Mouse (Mus musculus) brown adipose tissue, adult 24 weeks (tissue): Measurements from ENCODE around the gene Atp6v1g2. TPM values are rescaled to one million over a fixed set of nuclear protein-coding genes. Genes with fewer than 3 reads are reported as not detected.

Source experiments
- H3K27ac ChIP-seq: fragments of 200-500 bp; replicated peaks from 2 replicates; pipeline ENCODE4 v1.5.1; 2012; ENCODE audit warnings: low read depth, mild to moderate bottlenecking, low read length
- H3K4me1 ChIP-seq: fragments of 200-500 bp; 2 replicates; pipeline ENCODE4 v1.6.1; 2012; ENCODE audit warnings: low read length, mixed read lengths; ENCODE audit not compliant: control insufficient read depth, insufficient read depth, insufficient read length
- H3K4me3 ChIP-seq: fragments of 200-500 bp; 2 replicates; pipeline ENCODE4 v1.5.1; 2012; ENCODE audit warnings: low read depth, mild to moderate bottlenecking, low read length, moderate library complexity; ENCODE audit not compliant: insufficient read depth
- polyA plus RNA-seq: library from polyadenylated mRNA; stranded (reverse); fragments of >200 nt; gene quantifications from 2 replicates; pipeline ENCODE4 v1.2.4, GENCODE M21; 2012; ENCODE audit not compliant: missing spikeins, insufficient read depth, insufficient read length

The Atp6v1g2 gene
- polyA plus RNA-seq, 1 experiment = 4.0 TPM

DNA sequence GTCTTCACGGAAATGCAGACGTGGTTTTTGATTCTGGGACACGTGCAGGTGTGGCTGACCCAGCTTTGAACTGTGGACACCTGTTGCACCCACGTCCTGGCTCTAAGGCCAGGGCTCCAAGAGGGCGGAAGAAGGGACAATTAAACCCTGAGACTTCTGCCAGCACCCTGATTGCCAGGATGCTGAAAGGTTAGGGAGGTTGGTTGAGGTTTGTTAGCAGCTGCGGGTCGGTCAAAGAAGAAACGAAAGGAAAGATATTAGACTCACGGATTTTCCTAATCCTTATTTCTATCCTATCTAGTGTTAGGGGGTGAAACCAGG lies 37.2 kb upstream of the Atp6v1g2 start:
- no peak overlapping the region for H3K27ac ChIP-seq
- H3K4me1 ChIP-seq = peaks cover 6% of the 10 kb centered on the region
- H3K4me3 ChIP-seq = peak overlapping the region; percentile 76

DNA sequence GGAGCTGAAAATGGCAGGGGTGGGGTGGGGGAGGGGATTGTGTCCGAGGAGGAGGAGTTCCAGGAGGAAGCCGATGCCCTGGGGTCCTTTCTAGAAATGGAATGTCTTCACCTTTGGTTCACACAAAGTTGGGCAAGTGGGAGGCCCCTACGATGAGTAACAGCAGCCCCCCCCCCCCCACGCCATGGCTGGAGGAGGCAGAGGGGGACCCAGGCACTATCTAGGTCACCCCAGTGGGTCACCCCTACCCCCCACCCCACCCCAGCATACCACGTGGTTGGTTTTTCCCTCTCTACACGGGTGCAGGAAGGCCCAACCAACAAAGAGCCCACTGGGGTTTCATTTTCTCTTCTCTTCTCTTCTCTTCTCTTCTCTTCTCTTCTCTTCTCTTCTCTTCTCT lies 36.3 kb upstream of the Atp6v1g2 start:
- Histone ChIP-seq H3K4me3 (no peak overlapping the region), H3K4me1 (peaks cover 6% of the 10 kb centered on the region), H3K27ac (no peak overlapping the region)

DNA sequence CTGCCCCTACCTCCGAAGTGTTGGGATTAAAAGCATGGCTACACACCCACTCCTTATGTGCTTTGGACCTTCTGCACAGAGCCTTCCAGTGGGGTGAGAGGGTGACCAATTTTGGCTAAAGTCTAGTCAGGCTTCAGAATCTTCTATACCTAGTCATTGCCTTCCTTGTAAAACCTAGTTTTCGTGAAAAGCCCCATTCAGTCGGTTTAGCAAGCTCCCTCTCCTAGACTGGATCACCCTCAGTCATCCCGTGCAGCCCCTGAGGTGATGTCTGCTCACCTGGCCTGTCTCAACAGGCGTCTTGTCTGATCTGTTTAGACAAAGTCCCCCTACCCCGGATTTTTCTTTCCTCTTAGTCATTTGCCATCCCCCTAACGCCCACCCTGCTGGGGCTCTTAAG lies 35.4 kb upstream of the Atp6v1g2 start:
- H3K27ac ChIP-seq = no peak overlapping the region
- H3K4me3 ChIP-seq = no peak overlapping the region
- peaks cover 6% of the 10 kb centered on the region for H3K4me1 ChIP-seq

DNA sequence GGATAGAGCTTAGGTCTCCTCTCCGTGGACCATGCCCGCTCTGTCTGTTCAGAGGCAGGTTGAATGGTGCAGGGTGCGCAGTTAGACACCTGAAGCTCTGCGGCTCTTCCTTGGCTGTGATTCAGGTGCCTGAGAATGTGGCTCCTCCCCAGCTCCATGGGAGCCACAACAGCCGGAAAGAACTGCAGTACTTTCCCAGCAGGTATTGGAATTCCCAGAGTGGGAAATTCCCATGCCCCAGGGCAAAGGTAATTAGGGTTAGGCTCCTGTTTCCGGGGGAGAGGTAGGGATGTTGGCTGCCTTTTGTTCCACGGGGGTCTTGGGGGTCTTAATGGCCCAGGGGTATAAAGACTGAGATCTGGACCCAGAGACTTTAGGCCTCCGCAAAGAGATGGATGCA lies 34.5 kb upstream of the Atp6v1g2 start:
- no peak overlapping the region for H3K4me3 ChIP-seq
- peak overlapping the region; percentile 48; the same call in 1 of the 2 replicates for H3K27ac ChIP-seq
- peaks cover 6% of the 10 kb centered on the region for H3K4me1 ChIP-seq

DNA sequence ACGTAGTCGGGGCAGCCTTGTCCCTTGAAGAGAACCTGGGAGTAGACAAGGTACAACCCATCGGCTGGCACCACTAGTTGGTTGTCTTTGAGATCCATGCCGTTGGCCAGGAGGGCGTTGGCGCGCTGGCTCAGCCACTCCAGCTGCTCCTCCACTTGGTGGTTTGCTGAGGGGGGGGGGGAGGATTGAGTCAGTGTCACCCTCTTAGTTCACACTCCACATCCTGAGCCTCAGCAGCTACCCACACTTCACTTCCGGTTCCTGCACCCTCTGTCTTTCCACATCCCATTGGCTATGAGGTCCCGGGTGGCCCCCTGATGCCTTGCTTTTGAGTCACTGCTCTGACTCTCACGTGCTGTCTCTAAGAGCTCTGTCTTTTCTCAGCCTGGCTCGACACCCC lies 33.1 kb upstream of the Atp6v1g2 start:
- peak overlapping the region; percentile 64 for H3K27ac ChIP-seq
- peak overlapping the region; percentile 61 for H3K4me3 ChIP-seq
- H3K4me1 ChIP-seq = peaks cover 6% of the 10 kb centered on the region

DNA sequence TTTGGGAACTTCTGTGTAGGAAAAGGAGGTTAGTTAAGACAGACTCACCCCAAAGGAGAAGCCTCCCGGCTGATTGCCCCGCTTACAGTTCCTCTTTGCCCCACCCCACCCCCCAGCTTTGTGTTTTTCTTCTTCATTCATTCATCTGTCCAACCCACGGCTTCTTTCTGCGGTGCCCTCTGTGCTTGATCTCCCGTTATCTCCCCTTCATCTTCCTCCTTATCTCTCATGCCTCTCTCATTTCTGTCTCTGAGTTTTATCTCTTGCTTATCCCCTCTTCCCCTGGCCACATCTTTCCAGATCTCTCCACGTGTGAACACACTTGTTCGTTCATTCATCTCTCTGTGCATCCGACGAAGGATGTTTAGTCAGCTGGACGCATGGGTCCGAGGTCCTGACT lies 32.3 kb upstream of the Atp6v1g2 start:
- Histone ChIP-seq H3K4me3 (peak overlapping the region; percentile 61), H3K4me1 (peaks cover 6% of the 10 kb centered on the region), H3K27ac (peak overlapping the region; percentile 76)

DNA sequence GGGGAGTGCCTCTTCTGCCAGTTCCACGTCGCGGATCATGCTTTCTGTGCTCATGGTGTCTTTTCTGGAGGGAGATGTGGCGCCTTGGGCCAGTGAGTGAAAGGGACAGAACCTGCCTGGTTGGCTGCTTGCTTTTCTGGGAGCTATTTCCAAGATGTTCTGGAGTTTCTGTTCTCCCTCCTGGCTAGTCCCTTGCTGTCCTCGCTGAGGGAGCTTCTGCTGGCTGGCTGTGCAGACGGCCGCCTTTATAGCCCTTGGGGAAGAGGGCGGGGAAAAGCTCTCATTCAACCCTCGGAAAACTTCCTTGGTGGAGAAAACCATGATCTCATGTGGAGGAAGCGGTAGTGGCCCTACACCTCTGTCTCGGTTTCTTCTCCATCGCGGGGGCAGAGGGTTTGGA lies 31.7 kb upstream of the Atp6v1g2 start, which contains the start of gene Tnf:
TSS of gene Tnf (minus strand) at position 221 of the 400 bp plus-strand sequence.
- peak within 1 kb of the TSS; percentile 61 for H3K4me3 ChIP-seq
- H3K27ac ChIP-seq = peak within 1 kb of the TSS; percentile 76
- peaks cover 6% of the 10 kb centered on the region for H3K4me1 ChIP-seq

DNA sequence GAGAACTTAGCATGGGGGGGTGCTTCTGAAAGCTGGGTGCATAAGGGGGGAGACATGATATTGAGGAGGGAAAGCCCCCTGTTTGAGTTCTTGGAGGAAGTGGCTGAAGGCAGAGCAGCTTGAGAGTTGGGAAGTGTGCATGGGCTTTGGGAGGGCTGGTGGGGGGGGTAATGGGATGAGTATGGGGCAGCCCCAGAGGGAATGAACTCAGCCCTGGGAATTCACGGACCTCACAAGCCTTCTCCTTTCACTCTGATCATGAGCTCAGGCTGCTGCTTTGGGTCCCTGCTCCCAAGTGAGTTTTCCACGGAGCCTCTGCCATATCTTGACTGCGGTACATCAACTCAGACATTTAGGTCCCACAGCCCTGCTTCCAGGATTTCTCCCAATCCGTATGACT lies 31.0 kb upstream of the Atp6v1g2 start:
- H3K4me3 ChIP-seq = no peak overlapping the region

DNA sequence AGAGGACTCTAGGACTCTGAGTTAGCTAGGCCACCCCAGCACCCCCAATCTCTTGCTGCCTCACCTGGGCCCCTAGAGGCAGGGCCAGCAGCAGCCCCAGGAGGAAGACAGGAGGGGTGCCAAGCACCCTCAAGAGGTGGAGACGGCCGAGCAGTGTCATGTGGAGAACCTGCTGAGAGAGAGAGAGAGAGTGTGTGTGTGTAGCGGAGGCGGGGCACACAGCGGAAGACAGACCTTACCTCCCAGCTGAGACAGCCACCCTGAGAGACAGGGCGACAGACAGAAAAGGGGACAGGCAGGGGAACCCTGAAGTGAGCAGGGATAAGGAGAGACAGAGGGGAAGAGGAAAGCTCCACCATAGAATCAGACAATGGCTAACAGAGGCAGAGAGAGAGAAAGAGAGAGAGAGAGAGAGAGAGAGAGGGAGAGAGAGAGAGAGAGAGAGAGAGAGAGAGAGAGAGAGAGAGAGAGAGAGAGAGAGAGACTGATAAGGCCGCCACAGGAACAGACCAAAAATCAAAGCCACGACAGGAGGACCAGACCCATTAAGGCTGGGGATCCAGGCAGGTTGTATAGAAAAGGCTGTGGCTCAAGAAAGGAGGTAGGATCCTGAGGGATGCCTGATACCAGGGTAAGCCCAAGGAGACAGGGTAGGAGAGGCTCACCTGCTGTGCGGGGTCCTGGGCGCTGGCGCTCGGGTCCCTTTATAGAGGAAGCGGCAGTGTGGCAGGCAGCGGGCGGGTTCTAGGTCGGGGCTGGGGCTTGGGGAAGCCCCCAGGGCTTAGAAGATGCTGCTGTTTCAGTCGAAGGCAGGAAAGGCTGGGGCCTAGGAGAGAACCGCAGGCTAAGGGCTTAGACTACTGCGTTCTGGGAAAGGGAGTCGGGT lies 28.7 kb upstream of the Atp6v1g2 start, which contains the start of gene Lta:
TSS of gene Lta (minus strand) at position 858 of the 886 bp plus-strand sequence.
- no peak within 1 kb of the TSS for H3K27ac ChIP-seq
- H3K4me3 ChIP-seq = no peak within 1 kb of the TSS
- peaks cover 3% of the 10 kb centered on the region for H3K4me1 ChIP-seq

More for the DNA sequence above, 31.0 kb upstream of the Atp6v1g2 start:
- Histone ChIP-seq H3K27ac (0 out of 2 replicates have a peak overlapping the region, but pooled peaks have one; percentile 46), H3K4me1 (peaks cover 6% of the 10 kb centered on the region)

DNA sequence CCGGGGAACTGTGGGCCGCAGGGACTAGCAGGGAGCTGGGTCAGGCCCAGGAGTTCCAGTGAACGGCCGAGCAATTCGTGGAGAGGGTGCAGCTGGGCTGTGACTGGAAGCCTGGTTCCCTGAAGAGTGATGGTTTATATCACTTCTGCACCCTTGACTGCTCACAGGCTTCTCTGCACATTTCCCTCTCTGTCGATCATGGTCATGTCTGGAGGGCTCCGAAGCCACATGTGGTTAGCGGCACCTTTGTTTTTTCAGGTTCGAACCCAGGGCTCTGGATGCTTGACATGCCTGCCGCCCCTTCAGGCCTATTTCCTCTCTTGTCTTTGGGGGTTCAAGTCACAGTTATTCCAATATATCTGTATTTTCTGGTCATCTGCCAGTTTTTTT lies 28.1 kb upstream of the Atp6v1g2 start:
- no peak overlapping the region for H3K4me3 ChIP-seq
- H3K27ac ChIP-seq = no peak overlapping the region
- peaks cover 6% of the 10 kb centered on the region; the same call in 1 of the 2 replicates for H3K4me1 ChIP-seq

DNA sequence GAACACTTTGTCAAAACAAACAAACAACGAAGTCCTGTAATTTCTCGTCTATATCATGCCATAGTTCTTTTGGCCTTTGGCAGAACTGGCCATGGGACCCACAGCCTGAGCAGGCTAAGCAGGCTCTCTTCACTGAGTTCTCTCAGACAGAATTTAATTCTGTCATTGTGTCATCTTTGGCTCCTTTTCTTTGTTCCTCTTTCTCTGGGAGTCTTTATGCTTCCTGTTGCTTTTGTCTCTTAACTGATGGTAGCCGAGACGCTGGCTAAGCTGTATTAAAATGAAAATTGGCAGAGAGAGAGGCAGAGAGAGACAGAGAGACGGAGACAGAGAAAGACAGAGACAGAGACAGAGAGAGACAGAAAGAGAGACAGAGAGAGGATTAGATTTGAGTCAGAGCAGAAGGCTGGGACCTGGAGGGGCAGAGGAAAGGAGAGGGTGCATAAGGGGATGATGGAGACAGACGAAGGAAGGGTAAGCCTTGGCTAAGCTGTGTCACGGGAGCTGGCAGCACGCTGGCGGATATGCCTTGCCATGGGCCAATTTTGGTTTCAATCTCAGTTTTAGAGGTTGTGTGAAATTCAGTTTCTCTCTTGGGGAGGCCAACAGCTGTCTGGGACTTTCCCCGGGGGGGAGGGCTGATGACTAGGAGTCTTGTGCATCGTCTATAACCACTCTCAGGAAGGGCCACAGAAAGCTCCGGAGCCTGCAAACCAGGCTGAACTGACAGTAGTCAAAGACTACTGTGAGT lies 23.5 kb upstream of the Atp6v1g2 start:
- 0 out of 2 replicates have a peak, but pooled peaks cover 3% of the 10 kb centered on the region for H3K4me1 ChIP-seq
- no peak overlapping the region for H3K4me3 ChIP-seq
- peak overlapping the region; percentile 46 for H3K27ac ChIP-seq

DNA sequence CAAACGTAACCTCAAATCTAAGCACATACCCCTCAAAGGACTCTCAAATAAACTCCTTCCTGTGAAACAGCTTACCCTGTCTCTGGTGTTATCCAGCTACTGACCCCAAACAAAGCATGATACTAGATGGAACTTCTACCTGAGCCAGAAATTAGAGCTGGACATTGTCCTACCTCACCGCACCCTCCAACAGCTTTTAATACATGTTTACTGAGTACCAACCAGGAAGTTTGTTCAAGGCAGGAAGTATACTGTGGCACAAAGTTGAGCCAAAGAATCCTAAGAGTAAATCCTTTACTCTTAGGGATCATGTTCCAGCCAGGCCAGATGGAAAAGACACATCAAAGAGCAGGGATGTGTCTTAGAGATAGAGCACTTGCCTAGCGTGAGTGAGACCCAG lies 22.9 kb upstream of the Atp6v1g2 start:
- H3K27ac ChIP-seq = peak overlapping the region; percentile 46; the same call in 1 of the 2 replicates
- H3K4me1 ChIP-seq = 0 out of 2 replicates have a peak, but pooled peaks cover 3% of the 10 kb centered on the region
- H3K4me3 ChIP-seq = no peak overlapping the region

DNA sequence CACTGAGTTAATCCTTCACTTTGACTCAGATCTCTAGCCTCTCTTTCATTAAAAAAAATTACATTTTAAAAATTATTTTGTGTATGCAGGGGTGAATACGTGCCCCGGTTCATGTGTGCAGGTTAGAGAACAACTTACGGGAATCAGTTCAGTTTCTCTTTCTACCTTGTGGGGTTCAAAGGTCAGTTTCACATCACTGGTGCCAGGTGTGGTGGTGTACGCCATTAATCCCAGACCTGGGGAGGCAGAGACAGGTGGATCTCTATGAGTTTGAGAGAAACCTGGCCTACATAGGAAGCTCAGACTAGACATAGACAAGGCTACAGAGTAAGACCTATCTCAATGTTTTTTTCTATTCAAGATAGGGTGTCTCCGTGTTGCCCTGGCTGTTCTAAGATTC lies 20.4 kb upstream of the Atp6v1g2 start:
- no peak overlapping the region for H3K4me3 ChIP-seq
- H3K4me1 ChIP-seq = peaks cover 8% of the 10 kb centered on the region; the same call in 1 of the 2 replicates
- H3K27ac ChIP-seq = no peak overlapping the region

DNA sequence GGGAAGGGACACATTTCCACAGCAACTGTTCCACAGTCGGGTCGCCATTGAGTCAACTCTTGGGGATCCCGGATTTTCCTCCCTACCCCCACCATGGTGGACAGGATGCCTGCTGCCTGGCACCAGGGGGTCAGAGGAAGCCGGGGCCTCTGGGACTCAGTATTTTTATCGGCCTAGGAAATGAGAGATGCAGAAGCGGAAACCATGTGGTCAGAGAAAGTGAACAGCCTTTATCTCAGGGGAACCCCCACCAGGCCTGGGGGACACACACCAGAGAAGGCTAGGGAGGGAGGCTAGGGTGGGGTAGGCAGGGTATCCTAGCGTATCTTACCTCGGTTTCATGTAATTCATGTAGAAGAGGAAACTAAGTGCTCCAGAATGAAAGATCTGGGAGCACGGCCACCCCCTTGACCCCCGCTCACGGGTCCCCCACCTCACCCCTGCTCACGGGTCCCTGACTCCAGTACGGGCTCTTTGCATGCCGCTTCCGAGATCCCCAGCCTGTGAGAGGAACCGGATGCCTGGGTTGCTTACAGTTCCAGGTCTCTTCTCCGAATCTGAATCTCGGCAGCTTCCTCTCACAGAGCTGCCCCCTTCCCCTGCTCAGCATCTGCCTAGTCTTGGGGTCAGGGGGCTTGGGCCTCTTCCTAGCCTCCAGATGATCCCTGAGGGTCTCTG lies 14.8 kb upstream of the Atp6v1g2 start:
- Histone ChIP-seq H3K27ac (peak overlapping the region; percentile 98), H3K4me1 (peaks cover 16% of the 10 kb centered on the region), H3K4me3 (peak overlapping the region; percentile 32)

DNA sequence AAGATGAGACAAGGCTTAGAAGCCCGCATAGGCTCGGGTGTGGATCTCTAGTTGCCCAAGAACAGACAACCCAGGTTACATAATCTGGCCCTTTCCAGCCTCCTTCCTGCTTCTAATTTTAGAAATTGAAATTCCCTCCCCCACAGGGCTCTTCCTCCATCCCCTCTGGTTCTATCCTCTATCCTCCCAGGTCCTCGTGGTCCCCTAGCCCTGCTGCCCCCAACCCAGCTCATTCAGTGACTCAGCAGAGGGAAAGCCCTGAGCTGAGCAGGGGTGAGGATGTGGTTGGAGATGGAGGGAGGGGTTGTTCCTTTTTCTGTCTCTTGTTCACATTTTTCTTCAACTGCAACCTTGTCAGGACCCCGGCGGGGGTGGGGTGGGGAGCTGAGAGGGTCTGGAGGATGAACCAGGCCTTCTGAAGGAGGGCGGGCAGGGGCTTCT lies 13.8 kb upstream of the Atp6v1g2 start:
- peak overlapping the region; percentile 25; the same call in 1 of the 2 replicates for H3K4me3 ChIP-seq
- H3K27ac ChIP-seq = peak overlapping the region; percentile 98

More for the DNA sequence above, 13.8 kb upstream of the Atp6v1g2 start:
- peaks cover 16% of the 10 kb centered on the region for H3K4me1 ChIP-seq
